Mouse (Mus musculus) left cerebral cortex, adult 2 months (tissue): ENCODE measurements around the gene Gm8298. TPM values are rescaled to one million over a fixed set of nuclear protein-coding genes. Genes with fewer than 3 reads are reported as not detected.
"Not testable (repeated sequence)": the region's sequence is repeated elsewhere in the genome, so short reads cannot be mapped to it uniquely, and the experiment has no call there.

ENCODE experiments used
- DNase-seq, 2 experiments: peaks; one replicate each; pipeline ENCODE4 v3.0.0; 2021 to 2022; ENCODE audit warnings: low spot score in 2 of 2, mixed read lengths in 1 of 2; ENCODE audit errors: extremely low spot score in 1 of 2
- H3K27ac ChIP-seq: fragments of 200-600 bp; 2 replicates; pipeline ENCODE4 v1.8.1; 2022
- H3K4me3 ChIP-seq: fragments of 200-600 bp; 2 replicates; pipeline ENCODE4 v1.8.1; 2022
- CTCF ChIP-seq: fragments of 200-600 bp; IDR thresholded peaks from 2 replicates; pipeline ENCODE4 v1.8.1; 2022; ENCODE audit warnings: antibody characterized with exemption, mild to moderate bottlenecking, moderate library complexity
- intact Hi-C: fragments of 180-260 bp; cut with DNase I; formaldehyde crosslinking; loops from one replicate; pipeline ENCODE4 v1.15.1; 2025
- long read RNA-seq, 2 experiments: library from polyadenylated mRNA; stranded (forward); transcript quantifications; one replicate each; pipeline ENCODE4 v2.0.0; 2021; ENCODE audit warnings: borderline mapping rate in 2 of 2
- total RNA-seq, 2 experiments: library from RNA; stranded (reverse); gene quantifications; 2 replicates each; pipeline ENCODE4 v1.2.3; 2021

Gene Gm8298
- not detected for total RNA-seq
- long read RNA-seq, experiment 1: 0 reads
- long read RNA-seq, experiment 2: 0 reads

DNA sequence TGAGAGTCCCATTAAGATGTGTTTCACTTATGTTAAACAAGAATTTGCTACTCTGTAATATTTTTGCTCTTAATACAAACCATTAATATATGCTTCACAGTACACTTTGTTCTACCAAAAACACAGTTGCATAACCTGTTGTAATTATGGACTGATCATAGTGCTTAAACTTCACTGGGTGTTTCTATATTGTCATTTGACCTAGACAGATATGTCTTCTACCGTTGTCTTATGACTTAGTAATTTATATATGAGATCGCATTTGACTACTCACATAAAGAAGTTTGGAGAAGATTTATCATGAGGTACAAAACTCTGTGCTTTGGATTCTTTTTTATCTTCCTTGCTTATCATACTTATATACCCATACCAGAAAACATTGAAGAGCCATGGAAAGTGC is at the start of gene Gm8298:
Gm8298 (plus strand) TSS at position 301 of the 400 bp plus-strand sequence.
- no peak for TF ChIP-seq CTCF
- DNase-seq: no peak
- Histone ChIP-seq H3K27ac (no peak within 1 kb of the TSS), H3K4me3 (no peak within 1 kb of the TSS)
- intact Hi-C loops: no loop called here

DNA sequence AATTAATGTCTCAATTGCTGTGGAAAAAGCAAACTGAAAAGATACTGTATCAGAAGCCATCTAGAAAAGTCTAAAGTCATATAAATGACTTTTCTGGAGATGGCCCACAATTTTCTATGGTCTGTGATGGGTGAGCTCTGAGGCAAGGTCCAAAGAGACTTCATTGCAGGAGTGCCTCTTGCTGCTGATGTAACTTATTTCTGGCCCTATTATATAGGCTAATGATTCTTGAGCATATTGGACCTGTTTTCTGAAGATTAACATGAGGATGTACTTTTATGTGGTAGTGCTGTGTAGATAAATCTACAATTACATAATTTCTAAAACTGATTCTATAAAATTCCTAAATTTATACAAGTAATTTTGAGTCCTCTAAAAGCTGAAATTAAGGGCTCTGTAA is 47.7 kb upstream of the Gm8298 start:
- no peak for DNase-seq
- H3K4me3 ChIP-seq: no peak overlapping the region
- no peak for TF ChIP-seq CTCF
- H3K27ac ChIP-seq: no peak overlapping the region
- intact Hi-C loops: no loop called here

DNA sequence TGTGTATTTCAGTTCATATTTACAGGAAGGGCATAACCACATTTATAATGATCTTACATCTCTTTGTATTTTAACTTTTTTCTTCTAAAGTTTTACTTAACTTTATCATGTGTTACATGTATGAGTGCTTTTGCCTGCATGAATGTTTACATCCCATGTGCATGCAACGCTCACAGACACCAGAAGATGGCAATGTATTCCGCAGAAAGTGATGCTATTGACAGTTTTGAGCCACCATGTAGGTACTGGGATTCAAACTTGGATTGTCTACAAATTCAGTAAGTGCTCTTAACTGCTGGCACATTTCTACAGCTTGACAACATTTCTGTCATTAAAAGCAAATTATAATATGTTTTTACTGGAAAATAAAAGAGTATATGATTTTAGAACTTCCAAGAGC is 9.9 kb downstream of the Gm8298 start:
- Histone ChIP-seq H3K27ac (no peak overlapping the region), H3K4me3 (no peak overlapping the region)
- intact Hi-C loops: loop anchor here (5.0 to 10.0 kb wide), 4 partner anchors 187 to 894 kb away; no protein-coding TSS in a partner anchor
- peak; percentile 62 for TF ChIP-seq CTCF
- DNase-seq: peak in 1 of 2 experiments; percentile 12

DNA sequence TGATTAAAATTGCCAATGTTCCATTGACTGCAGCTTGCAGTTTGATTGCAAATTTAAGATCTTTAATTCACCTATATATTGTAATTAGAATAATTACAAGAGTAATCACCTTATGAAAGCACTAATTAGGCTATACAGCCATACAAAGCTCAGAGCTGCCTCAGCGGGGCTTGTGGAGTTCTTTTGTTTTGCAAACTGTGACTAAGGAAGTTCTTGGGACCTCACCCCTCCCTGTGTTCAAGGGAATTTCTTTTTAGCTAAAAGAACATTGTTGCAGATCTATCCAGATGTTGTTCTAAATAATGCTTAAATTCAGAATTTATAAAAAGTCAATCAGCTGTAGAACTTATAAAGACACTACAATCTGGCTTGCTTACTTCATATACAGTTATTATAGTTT is 16.8 kb downstream of the Gm8298 start:
- H3K4me3 ChIP-seq, DNase-seq, H3K27ac ChIP-seq: not testable (repeated sequence)
- intact Hi-C loops: loop anchor here (10.0 kb wide), 2 partner anchors 727 to 887 kb away; no protein-coding TSS in a partner anchor

DNA sequence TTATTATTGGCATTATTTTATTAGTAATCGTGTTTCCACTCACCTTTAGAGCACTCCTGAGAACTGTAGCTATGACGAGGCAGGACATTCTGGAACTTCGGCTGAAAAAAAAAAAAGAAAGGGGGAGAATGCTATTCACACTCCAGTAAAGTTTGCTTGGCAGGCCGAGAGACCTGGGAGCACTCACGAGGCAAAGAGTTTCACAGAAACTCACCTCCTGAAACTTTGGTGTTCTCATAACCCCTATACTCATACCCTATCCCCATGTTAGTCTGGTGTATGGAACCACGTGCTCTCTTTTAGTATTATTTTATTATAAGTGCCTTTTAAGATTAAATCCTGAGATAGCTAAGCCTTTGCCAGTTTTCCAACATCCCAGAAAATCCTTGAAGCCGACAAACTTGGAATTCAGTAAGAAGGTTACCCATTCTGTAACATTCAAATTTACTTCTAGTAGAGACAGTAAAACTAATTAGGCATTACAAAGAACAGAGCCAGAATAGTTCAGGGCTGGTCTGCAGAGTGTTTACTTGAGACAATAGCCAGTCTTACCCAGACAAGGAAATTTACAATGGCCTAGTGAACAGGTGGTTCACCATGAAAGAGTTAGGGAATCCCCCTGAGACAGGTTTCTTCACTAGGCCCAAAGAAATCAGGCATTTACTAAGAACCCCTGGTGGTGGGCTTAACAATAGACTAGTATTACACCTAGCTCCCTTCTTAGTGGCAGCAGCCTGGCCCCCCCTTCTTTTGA is 19.1 kb downstream of the Gm8298 start:
- H3K4me3 ChIP-seq, H3K27ac ChIP-seq, DNase-seq: not testable (repeated sequence)
- intact Hi-C loops: loop anchor here (10.0 kb wide), 2 partner anchors 725 to 885 kb away; no protein-coding TSS in a partner anchor

DNA sequence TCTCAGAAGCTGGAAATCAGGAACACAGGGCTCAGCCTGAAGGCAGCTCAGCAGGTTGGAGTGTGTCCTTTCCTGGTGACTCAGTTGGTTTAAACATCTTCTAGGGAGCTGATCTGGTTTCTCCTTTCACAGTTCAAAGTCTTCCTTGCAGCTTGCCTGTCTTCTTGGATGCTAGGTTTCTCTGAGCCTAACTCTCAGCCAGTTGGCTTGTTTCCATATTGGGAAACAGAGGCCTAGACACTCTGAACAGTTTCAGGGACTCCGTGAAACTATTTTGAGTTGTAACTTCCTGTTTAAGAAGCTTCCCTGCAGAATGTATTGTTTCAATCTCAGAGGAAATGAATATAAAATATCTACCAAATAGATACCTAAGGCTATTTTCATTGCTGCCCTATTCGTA is 32.4 kb downstream of the Gm8298 start:
- TF ChIP-seq CTCF: no peak
- DNase-seq: no peak
- Histone ChIP-seq H3K4me3 (no peak overlapping the region), H3K27ac (no peak overlapping the region)
- intact Hi-C loops: no loop called here

DNA sequence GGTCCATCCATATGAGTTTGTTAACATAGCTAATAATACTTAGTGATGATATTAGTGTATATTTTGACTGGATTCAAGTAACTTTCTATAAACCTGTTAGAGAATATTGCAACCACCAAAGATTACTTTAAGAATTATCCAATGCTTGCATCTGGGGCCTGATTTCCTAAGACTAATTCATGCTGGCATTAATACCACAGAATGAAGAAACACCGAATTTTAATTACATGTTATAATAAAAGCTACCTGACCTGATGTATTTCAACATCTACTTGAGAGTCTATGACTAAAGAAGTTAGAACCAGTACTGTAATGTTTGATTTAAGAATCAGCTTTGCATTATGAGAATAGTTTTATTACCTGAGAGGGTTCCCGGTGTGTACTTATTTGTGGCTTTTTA is 64.1 kb downstream of the Gm8298 start, which contains the start of gene C130079G13Rik:
C130079G13Rik (plus strand) TSS at position 301 of the 400 bp plus-strand sequence.
- H3K4me3 ChIP-seq: no peak within 1 kb of the TSS
- H3K27ac ChIP-seq: no peak within 1 kb of the TSS
- no peak for DNase-seq
- intact Hi-C loops: no loop called here
- TF ChIP-seq CTCF: no peak

Other genes with a start within 250 kb of the Gm8298 start
- gene Gm5538, start 131.3 kb upstream of the Gm8298 start, total RNA-seq: not detected
- not detected for gene C130079G13Rik, start 64.2 kb downstream of the Gm8298 start, total RNA-seq
- not detected for gene Aadacl2, start 145.7 kb downstream of the Gm8298 start, total RNA-seq
- not detected for gene Aadac, start 164.7 kb downstream of the Gm8298 start, total RNA-seq
- not detected for gene Sucnr1, start 220.8 kb downstream of the Gm8298 start, total RNA-seq